Mouse (Mus musculus) lung, adult 2 months (tissue): ENCODE results near the gene Drosha.

Experiments
- CTCF ChIP-seq: fragments of 200-500 bp; IDR thresholded peaks from 2 replicates; pipeline ENCODE4 v1.5.1; 2011; ENCODE audit warnings: mild to moderate bottlenecking, low read length, control low read depth; ENCODE audit not compliant: insufficient read depth
- POLR2A ChIP-seq: fragments of 200-500 bp; IDR thresholded peaks from 2 replicates; pipeline ENCODE4 v1.6.1; 2011; ENCODE audit warnings: low read depth, mild to moderate bottlenecking, control low read depth, low read length, borderline replicate concordance; ENCODE audit errors: extremely low read depth

DNA sequence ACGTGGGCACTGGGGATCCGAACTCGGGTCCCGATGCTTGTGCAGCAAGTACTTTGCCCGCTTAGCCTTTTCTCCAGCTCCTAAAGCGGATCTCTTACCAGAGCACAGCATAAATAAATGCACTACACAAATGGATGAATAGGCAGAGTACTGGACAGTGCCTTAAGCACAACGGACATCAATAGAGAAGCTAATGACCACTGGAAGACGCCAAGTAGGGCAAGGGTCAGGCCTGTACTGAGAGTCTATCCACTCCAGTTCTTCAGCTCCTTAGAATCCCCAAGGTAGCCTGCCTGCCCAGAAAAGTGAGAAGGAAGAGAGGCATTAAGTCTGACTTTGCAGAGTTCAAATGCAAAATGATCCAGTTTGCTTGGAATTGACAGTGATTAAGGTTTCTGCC, 147.8 kb downstream of the Drosha start:
- TF ChIP-seq POLR2A (no peak), CTCF (no peak)
